Mouse (Mus musculus): ENCODE measurements around the gene AC109138.7. TPM values are rescaled to one million over a fixed set of nuclear protein-coding genes. Genes with fewer than 3 reads are reported as not detected.
A peak's percentile ranks its signal among the peaks of the same experiment; 100 is the strongest.

AC109138.7 gene
- total and polyA plus RNA-seq, 3 experiments: not detected

DNA sequence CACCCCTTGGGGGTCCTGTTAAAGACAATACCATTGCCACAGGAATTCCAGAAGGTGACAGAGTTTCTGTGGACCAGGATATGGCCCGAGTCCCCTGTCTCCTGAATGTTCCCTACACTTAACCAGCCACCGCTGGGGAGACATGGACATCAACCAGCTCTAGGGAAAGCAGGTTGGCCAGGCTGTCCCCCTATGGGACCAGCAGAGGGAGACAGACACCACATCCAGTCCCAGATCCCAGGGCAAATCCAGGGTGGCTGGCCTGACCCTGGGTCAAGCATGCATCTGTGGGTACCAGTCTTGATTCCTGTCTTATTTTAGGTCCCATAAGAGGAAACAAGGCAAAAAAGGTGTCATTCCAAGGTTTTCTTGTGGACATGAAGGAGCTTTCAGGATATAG, 7.2 kb upstream of the AC109138.7 start:
- in situ Hi-C loops (cut with MboI; ENCODE audit: low pct_ligation_motif_present, low pct_unique_long_range_greater_than_20kb, low sequenced_read_pairs): no loop called here
- TF ChIP-seq NELFE (IDR thresholded peaks at IDR 0.05; ENCODE audit: low read depth, low read length): peak; percentile 51; the same call in 1 of the 2 replicates
- TF ChIP-seq JUN (IDR thresholded peaks at IDR 0.05; ENCODE audit: insufficient read depth, low read depth, low read length): no peak
- no peak; the same call in none of the 2 replicates for TF ChIP-seq RAD21 (IDR thresholded peaks at IDR 0.05; ENCODE audit: low read depth, low read length)
- TF ChIP-seq BHLHE40 (IDR thresholded peaks at IDR 0.05; ENCODE audit: low read depth, low read length): no peak
- no peak for TF ChIP-seq ELF1 (IDR thresholded peaks at IDR 0.05; ENCODE audit: low read depth, low read length)
- no peak for TF ChIP-seq SIN3A (IDR thresholded peaks at IDR 0.05; ENCODE audit: low read length)
- TF ChIP-seq MAX (IDR thresholded peaks at IDR 0.05; ENCODE audit: low read length): no peak
- no peak for TF ChIP-seq UBTF (IDR thresholded peaks at IDR 0.05; ENCODE audit: low read depth, low read length)
- no peak for TF ChIP-seq HCFC1 (IDR thresholded peaks at IDR 0.05; ENCODE audit: low read depth, low read length)
- TF ChIP-seq GABPA (IDR thresholded peaks at IDR 0.05; ENCODE audit: insufficient replicate concordance, low read depth, low read length): no peak
- TF ChIP-seq MEF2A (IDR thresholded peaks at IDR 0.05; ENCODE audit: borderline replicate concordance, low read depth, low read length): peak; percentile 46; the same call in 1 of the 2 replicates
- no peak for TF ChIP-seq EP300 (IDR thresholded peaks at IDR 0.05; ENCODE audit: low read length)
- no peak for TF ChIP-seq ZKSCAN1 (IDR thresholded peaks at IDR 0.05; ENCODE audit: borderline replicate concordance, low read depth, low read length)
- no peak; the same call in 1 of the 2 replicates for TF ChIP-seq RCOR1 (conservative IDR thresholded peaks at IDR 0.05; ENCODE audit: low read depth, low read length)
- TF ChIP-seq IRF4 (IDR thresholded peaks at IDR 0.05; ENCODE audit: low read depth, low read length): peak; percentile 56; the same call in 1 of the 2 replicates
- 0 out of 2 replicates have a peak, but pooled peaks have one; percentile 44 for TF ChIP-seq MYC (IDR thresholded peaks at IDR 0.05; ENCODE audit: low read depth, low read length)
- no peak for TF ChIP-seq ZMIZ1 (IDR thresholded peaks at IDR 0.05; ENCODE audit: low read depth, low read length)
- 0 out of 2 replicates have a peak, but pooled peaks have one; percentile 37 for TF ChIP-seq MXI1 (IDR thresholded peaks at IDR 0.05; ENCODE audit: low read depth, low read length)
- no peak for TF ChIP-seq ETS1 (conservative IDR thresholded peaks at IDR 0.05; ENCODE audit: low read depth, low read length)
- no peak for TF ChIP-seq MAFK (IDR thresholded peaks at IDR 0.05; ENCODE audit: insufficient replicate concordance, low read length)
- TF ChIP-seq ZC3H11A (IDR thresholded peaks at IDR 0.05; ENCODE audit: low read depth, low read length): peak; percentile 86
- TF ChIP-seq USF1 (IDR thresholded peaks at IDR 0.05; ENCODE audit: low read depth, low read length): no peak
- no peak for TF ChIP-seq POLR2AphosphoS2 (IDR thresholded peaks at IDR 0.05; ENCODE audit: low read depth, low read length)
- peak; percentile 47; the same call in 1 of the 2 replicates for TF ChIP-seq MAZ (IDR thresholded peaks at IDR 0.05; ENCODE audit: low read depth, low read length)
- no peak for TF ChIP-seq CHD1 (IDR thresholded peaks at IDR 0.05; ENCODE audit: low read depth, low read length)
- no peak for TF ChIP-seq E2F4 (IDR thresholded peaks at IDR 0.05; ENCODE audit: insufficient replicate concordance, low read depth, low read length)
- no peak for TF ChIP-seq ZNF384 (IDR thresholded peaks at IDR 0.05; ENCODE audit: low read depth, low read length)
- no peak for TF ChIP-seq KAT2A (IDR thresholded peaks at IDR 0.05; ENCODE audit: insufficient replicate concordance, low read length)
- no peak for TF ChIP-seq POLR2A (IDR thresholded peaks at IDR 0.05; ENCODE audit: low read depth, low read length)
- no peak for TF ChIP-seq JUND (conservative IDR thresholded peaks at IDR 0.05; ENCODE audit: low read depth, low read length)
- no peak for TF ChIP-seq USF2 (conservative IDR thresholded peaks at IDR 0.05; ENCODE audit: low read depth, low read length)
- TF ChIP-seq TCF12 (IDR thresholded peaks at IDR 0.05; ENCODE audit: low read depth, low read length): peak; percentile 35; the same call in 1 of the 2 replicates
- TF ChIP-seq PAX5 (IDR thresholded peaks at IDR 0.05; ENCODE audit: low read length): no peak
- peak; percentile 26; the same call in 1 of the 2 replicates for TF ChIP-seq NRF1 (IDR thresholded peaks at IDR 0.05; ENCODE audit: low read depth, low read length)
- no peak for TF ChIP-seq TBP (conservative IDR thresholded peaks at IDR 0.05; ENCODE audit: low read depth, low read length)
- peak; percentile 76 to 97 for TF ChIP-seq CTCF (conservative IDR thresholded peaks at IDR 0.05 in 1 of 2, IDR thresholded peaks at IDR 0.05 in 1 of 2; ENCODE audit: low read depth in 2 of 2, low read length in 2 of 2)
- TF ChIP-seq CHD2 (IDR thresholded peaks at IDR 0.05; ENCODE audit: low read length): no peak
- peak; percentile 97 for TF ChIP-seq SMC3 (IDR thresholded peaks at IDR 0.05; ENCODE audit: low read depth, low read length)
- Histone ChIP-seq H3K4me3 (replicated peaks in 1 of 3; ENCODE audit: low read depth in 2 of 3, low read length in 2 of 3, poor library complexity in 1 of 3) (no peak overlapping the region), H3K4me1 (ENCODE audit: control insufficient read depth in 1 of 2, insufficient read depth in 2 of 2) (peaks cover 16 to 38% of the 10 kb centered on the region in 2 experiments), H3K9me3 (replicated peaks; ENCODE audit: low read length) (no peaks in the 10 kb centered on the region), H3K27ac (ENCODE audit: insufficient read depth, low read depth) (no peak overlapping the region), H3K27me3 (replicated peaks) (peaks cover 18% of the 10 kb centered on the region), H3K9ac (ENCODE audit: insufficient read depth, low read depth) (no peak overlapping the region), H3K36me3 (replicated peaks in 1 of 2; ENCODE audit: control insufficient read depth in 1 of 2, insufficient read depth in 1 of 2, low read length in 1 of 2) (no peaks in the 10 kb centered on the region), H3K4me2 (ENCODE audit: insufficient read depth, low read depth, poor library complexity, severe bottlenecking) (no peak overlapping the region), H3K79me2 (replicated peaks; ENCODE audit: control insufficient read depth, extremely low read depth, insufficient read depth, poor library complexity, severe bottlenecking) (no peaks in the 10 kb centered on the region)
- dilution Hi-C loops (cut with MboI; ENCODE audit: extremely low pct_ligation_motif_present, extremely low pct_unique_long_range_greater_than_20kb, low sequenced_read_pairs): no loop called here
- DNase-seq (ENCODE audit: extremely low read depth): peak; percentile 67
